Mouse (Mus musculus) C2C12 (cell line): Measurements from ENCODE around the gene Inpp5a. TPM values are rescaled to one million over a fixed set of nuclear protein-coding genes. Genes with fewer than 3 reads are reported as not detected.

ENCODE experiments used
- H3K27me3 ChIP-seq: one replicate; pipeline ENCODE4 v1.6.1; 2011; ENCODE audit not compliant: control insufficient read depth, insufficient read depth, insufficient read length
- H3K36me3 ChIP-seq: one replicate; pipeline ENCODE4 v1.6.1; 2011; ENCODE audit not compliant: control insufficient read depth, insufficient read depth
- H3K4me3 ChIP-seq: one replicate; pipeline ENCODE4 v1.5.1; 2011; ENCODE audit warnings: mild to moderate bottlenecking, control low read depth; ENCODE audit not compliant: poor library complexity, insufficient read depth, severe bottlenecking
- H3K79me2 ChIP-seq: one replicate; pipeline ENCODE4 v1.6.1; 2011; ENCODE audit not compliant: control insufficient read depth, insufficient read depth
- H3K79me3 ChIP-seq: one replicate; pipeline ENCODE4 v1.6.1; 2011; ENCODE audit warnings: low read depth, control low read depth
- H3ac ChIP-seq: one replicate; pipeline ENCODE3; 2011; ENCODE audit warnings: low read depth; ENCODE audit not compliant: control insufficient read depth, insufficient read length
- CEBPB ChIP-seq: IDR thresholded peaks from one replicate; pipeline ENCODE4 v1.6.1; 2011; ENCODE audit warnings: low read depth, mild to moderate bottlenecking, control low read depth, moderate library complexity
- CTCF ChIP-seq: IDR thresholded peaks from one replicate; pipeline ENCODE4 v1.5.1; 2011; ENCODE audit not compliant: control insufficient read depth, insufficient read depth, insufficient read length
- FOSL1 ChIP-seq: IDR thresholded peaks from one replicate; pipeline ENCODE4 v1.8.0; 2011; ENCODE audit warnings: mild to moderate bottlenecking, low read length; ENCODE audit not compliant: poor library complexity, insufficient read depth, severe bottlenecking
- MAX ChIP-seq: IDR thresholded peaks from one replicate; pipeline ENCODE4 v1.6.1; 2011; ENCODE audit warnings: mild to moderate bottlenecking, control low read depth
- MYOD1 ChIP-seq: IDR thresholded peaks from one replicate; pipeline ENCODE4 v1.6.1; 2011; ENCODE audit warnings: low read depth; ENCODE audit not compliant: control insufficient read depth, insufficient read length
- MYOG ChIP-seq: IDR thresholded peaks from one replicate; pipeline ENCODE4 v1.6.1; 2011; ENCODE audit not compliant: control insufficient read depth, insufficient read length; ENCODE audit errors: extremely low read depth
- USF1 ChIP-seq: IDR thresholded peaks from one replicate; pipeline ENCODE4 v1.6.1; 2011; ENCODE audit warnings: low read depth, mild to moderate bottlenecking, control low read depth, moderate library complexity
- polyA plus RNA-seq: library from polyadenylated mRNA; unstranded; fragments of >200 nt; fragmentation: generic; extraction: Trizol; gene quantifications from one replicate; pipeline ENCODE4 v1.2.1, GENCODE M21; 2012; ENCODE audit warnings: missing spikeins

Gene Inpp5a
- polyA plus RNA-seq, 1 experiment: 22.7 TPM

DNA sequence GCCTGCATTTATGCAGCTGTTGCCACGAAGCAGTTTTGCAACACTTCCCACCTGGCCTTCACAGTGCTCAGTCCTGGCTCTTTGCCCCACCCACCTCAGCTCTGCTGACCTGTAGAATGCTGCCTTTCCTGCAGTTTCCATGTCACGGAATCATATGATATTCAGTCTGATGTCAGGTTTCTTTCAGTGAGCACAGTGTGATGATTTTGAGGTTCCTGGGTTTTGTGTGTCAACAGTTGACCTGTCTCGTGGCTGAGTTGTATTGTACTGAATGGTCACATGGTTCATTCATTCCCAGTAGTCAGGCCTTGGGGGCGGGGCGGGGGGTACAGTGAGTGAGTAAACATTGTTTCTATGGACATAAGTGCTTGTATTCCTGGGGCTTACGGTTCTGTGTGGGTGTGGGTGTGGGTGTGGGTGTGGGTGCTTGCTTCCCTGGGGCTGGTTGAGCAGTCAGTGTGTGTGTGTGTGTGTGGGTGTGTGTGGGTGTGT is 9.7 kb downstream of the Inpp5a start:
- no peak overlapping the region for H3K4me3 ChIP-seq
- no peak overlapping the region for H3ac ChIP-seq
- H3K27me3 ChIP-seq: no peaks in the 10 kb centered on the region
- TF ChIP-seq FOSL1 (no peak), MYOD1 (no peak), CTCF (no peak)
- peaks cover 10% of the 10 kb centered on the region for H3K79me2 ChIP-seq
- no peaks in the 10 kb centered on the region for H3K36me3 ChIP-seq
- H3K79me3 ChIP-seq: peaks cover 8% of the 10 kb centered on the region

DNA sequence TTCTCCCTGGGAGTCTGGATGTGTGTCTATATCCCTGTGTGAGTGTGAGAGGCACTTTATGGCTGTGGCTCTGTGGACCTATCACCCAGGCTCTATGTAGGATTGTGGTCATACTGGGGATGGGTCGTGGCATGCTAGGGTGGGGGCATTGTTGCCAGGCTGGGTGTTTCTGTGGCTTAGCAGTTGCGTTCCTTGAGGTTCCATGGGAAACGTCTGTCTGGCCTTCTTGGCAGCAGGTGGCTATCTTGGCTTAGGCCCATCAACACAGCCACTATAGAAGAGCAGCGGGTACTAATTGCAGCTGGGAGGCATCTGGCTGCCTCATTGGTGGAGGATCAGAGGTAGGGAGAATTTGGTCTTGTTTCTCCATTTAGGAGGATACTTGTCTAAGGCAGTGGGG is 10.7 kb downstream of the Inpp5a start:
- peaks cover 10% of the 10 kb centered on the region for H3K79me2 ChIP-seq
- TF ChIP-seq CEBPB: no peak
- no peak for TF ChIP-seq USF1
- TF ChIP-seq MYOD1: no peak
- no peak for TF ChIP-seq MYOG
- TF ChIP-seq MAX: no peak
- no peak for TF ChIP-seq CTCF
- no peak for TF ChIP-seq FOSL1
- no peak overlapping the region for H3K4me3 ChIP-seq
- no peaks in the 10 kb centered on the region for H3K36me3 ChIP-seq
- no peaks in the 10 kb centered on the region for H3K27me3 ChIP-seq
- H3ac ChIP-seq: no peak overlapping the region
- H3K79me3 ChIP-seq: peaks cover 8% of the 10 kb centered on the region

DNA sequence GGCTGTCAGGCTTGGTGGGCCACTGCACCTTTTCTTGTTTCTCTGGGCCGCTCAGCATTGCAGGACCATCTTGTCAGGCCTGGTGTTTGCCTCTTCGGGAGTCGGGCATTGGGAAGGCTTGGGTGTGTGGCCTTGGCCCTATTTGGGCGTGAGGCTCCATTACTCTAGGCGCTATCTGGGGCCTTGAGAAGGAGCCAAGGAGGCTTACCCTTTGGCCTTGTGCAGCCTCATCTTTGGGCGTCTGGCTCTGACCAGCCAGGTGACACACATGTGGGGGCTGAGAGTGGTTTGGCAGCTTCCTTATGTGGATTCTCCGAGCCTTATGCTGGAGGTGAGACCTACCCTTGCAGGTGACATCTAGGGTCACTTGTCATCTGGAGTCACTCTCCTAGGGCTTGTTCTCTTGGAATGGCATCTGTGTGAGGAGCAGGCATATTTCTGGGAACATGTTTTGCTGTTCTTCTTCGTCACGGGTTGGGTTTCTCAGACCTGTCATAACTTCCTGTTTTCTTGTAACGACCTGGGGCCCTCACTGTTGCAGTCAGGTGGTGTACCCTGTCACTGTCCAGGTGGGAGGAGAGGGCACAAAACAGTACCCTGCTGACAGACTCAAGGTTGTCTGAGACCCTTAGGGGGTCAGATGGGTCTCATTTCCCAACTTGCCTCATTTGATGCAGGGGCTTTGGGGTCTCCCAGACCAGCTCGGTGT is 11.2 kb downstream of the Inpp5a start:
- no peaks in the 10 kb centered on the region for H3K36me3 ChIP-seq
- H3K27me3 ChIP-seq: no peaks in the 10 kb centered on the region
- TF ChIP-seq CTCF (no peak), MYOG (no peak), MYOD1 (no peak), FOSL1 (no peak), USF1 (no peak), CEBPB (no peak), MAX (no peak)
- H3K79me2 ChIP-seq: peaks cover 10% of the 10 kb centered on the region
- H3ac ChIP-seq: no peak overlapping the region
- no peak overlapping the region for H3K4me3 ChIP-seq
- H3K79me3 ChIP-seq: peaks cover 8% of the 10 kb centered on the region

DNA sequence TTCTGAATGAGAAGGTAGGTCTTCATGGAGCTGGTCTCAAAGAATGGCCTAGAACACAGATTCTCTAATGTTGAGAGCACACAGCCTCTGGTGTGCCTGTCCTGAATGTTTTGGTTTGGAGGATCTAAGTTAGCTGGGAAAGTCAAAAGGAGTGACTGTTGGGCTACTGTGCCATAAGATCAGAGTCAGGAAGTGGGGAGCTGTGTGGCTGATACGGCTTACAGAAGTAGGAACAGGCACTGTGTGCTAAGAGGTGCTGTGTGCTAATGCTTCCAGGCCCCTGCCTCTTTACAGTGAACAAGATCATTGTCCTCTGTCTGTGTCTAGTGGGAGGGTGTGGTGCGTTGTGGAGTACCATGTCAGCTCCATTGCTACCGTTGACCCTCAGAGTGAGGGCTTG is 12.0 kb downstream of the Inpp5a start:
- Histone ChIP-seq H3ac (no peak overlapping the region), H3K36me3 (no peaks in the 10 kb centered on the region), H3K27me3 (no peaks in the 10 kb centered on the region), H3K4me3 (no peak overlapping the region), H3K79me3 (peaks cover 8% of the 10 kb centered on the region), H3K79me2 (peaks cover 10% of the 10 kb centered on the region)
- TF ChIP-seq CEBPB (no peak), MYOD1 (no peak), CTCF (no peak), MYOG (no peak), MAX (no peak), FOSL1 (no peak), USF1 (no peak)

DNA sequence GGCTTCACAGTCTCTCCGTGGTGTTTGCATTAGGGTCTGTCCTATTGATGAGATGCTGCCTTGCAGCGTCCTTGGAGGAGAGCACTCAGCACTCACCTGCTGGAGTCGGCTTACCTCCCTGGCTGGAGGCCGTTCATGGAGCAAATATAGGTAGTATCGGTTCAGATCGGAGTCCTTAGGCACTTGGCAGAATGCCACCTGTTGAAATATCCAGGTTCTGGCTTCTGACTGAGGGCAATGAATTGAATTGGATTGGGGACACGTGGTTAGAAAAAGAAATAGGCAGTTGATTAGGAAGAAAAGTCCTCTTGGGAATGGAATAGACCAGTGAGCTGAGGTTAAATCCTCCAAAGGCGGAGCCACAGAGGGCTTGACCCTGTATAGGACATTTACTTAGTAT is 12.9 kb downstream of the Inpp5a start:
- Histone ChIP-seq H3ac (no peak overlapping the region), H3K27me3 (no peaks in the 10 kb centered on the region), H3K36me3 (no peaks in the 10 kb centered on the region), H3K79me2 (peaks cover 17% of the 10 kb centered on the region), H3K4me3 (no peak overlapping the region), H3K79me3 (peaks cover 6% of the 10 kb centered on the region)
- TF ChIP-seq MYOD1: no peak
- no peak for TF ChIP-seq MAX
- TF ChIP-seq CTCF: no peak
- TF ChIP-seq CEBPB: no peak
- no peak for TF ChIP-seq USF1
- no peak for TF ChIP-seq MYOG
- no peak for TF ChIP-seq FOSL1

DNA sequence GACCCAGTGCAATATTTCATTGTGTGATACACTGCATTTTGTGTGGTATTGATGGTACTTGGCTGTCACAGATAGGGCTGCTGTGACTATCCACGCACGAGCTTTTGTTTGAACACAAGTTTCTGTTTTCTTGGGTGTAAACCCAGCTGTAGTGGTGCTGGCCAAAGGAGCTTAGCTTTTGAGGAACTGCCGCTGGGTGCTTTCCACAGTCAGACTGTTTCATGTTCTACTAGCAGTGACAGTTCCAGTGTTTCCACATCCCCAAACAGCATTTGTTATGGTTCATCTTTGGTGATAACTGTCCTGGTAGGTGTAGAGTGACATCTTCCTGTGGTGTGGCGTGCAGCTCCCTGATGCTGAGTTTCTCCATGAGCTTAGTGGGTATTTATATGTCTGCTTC is 13.8 kb downstream of the Inpp5a start:
- Histone ChIP-seq H3K79me3 (peaks cover 6% of the 10 kb centered on the region), H3K4me3 (no peak overlapping the region), H3K27me3 (no peaks in the 10 kb centered on the region), H3K36me3 (no peaks in the 10 kb centered on the region), H3K79me2 (peaks cover 22% of the 10 kb centered on the region), H3ac (no peak overlapping the region)
- TF ChIP-seq CEBPB: no peak
- TF ChIP-seq MYOD1: no peak
- TF ChIP-seq MYOG: no peak
- TF ChIP-seq FOSL1: no peak
- no peak for TF ChIP-seq CTCF
